Mouse (Mus musculus) splenic B cell, adult 2 months (primary cell): Measurements from ENCODE around the gene Dnajc8.
A peak's percentile ranks its signal among the peaks of the same experiment; 100 is the strongest.

Experiments used
- DNase-seq: peaks from one replicate; pipeline ENCODE4 v3.0.0-alpha.2; 2011; ENCODE audit warnings: low read depth, low spot score
- H3K27me3 ChIP-seq: 2 replicates; pipeline ENCODE4 v1.6.1; 2012; ENCODE audit warnings: mild to moderate bottlenecking, low read length, moderate library complexity, mixed read lengths; ENCODE audit not compliant: control insufficient read depth, poor library complexity, insufficient read depth, severe bottlenecking
- H3K36me3 ChIP-seq: 2 replicates; pipeline ENCODE4 v1.6.1; 2012; ENCODE audit warnings: mild to moderate bottlenecking, low read length, moderate library complexity, mixed read lengths; ENCODE audit not compliant: control insufficient read depth, poor library complexity, insufficient read depth, severe bottlenecking

Dnajc8 gene

GRCm38 (mm10) chr4:132535406-132536121, at the start of gene Dnajc8:
TSS of gene Dnajc8 (plus strand) at chr4:132535550.
- Histone ChIP-seq H3K36me3 (peaks cover 3% of the 10 kb centered on the region; the same call in 1 of the 2 replicates), H3K27me3 (no peaks in the 10 kb centered on the region)
- DNase-seq = peak; percentile 97

- Histone ChIP-seq H3K27me3 (no peaks in the 10 kb centered on the region), H3K36me3 (no peaks in the 10 kb centered on the region)
- DNase-seq = no peak
Measured at GRCm38 (mm10) chr4:132488521-132488920, 46.8 kb upstream of the Dnajc8 start.

GRCm38 (mm10) chr4:132488976-132489375, 46.4 kb upstream of the Dnajc8 start:
- DNase-seq = no peak
- H3K27me3 ChIP-seq = no peaks in the 10 kb centered on the region
- H3K36me3 ChIP-seq = no peaks in the 10 kb centered on the region

GRCm38 (mm10) chr4:132490273-132491010, 44.9 kb upstream of the Dnajc8 start:
- DNase-seq = no peak
- Histone ChIP-seq H3K36me3 (no peaks in the 10 kb centered on the region), H3K27me3 (no peaks in the 10 kb centered on the region)

GRCm38 (mm10) chr4:132491057-132491456, 44.3 kb upstream of the Dnajc8 start:
- no peaks in the 10 kb centered on the region for H3K27me3 ChIP-seq
- H3K36me3 ChIP-seq = no peaks in the 10 kb centered on the region
- no peak for DNase-seq

GRCm38 (mm10) chr4:132491748-132492147, 43.6 kb upstream of the Dnajc8 start:
- H3K36me3 ChIP-seq = peaks cover 3% of the 10 kb centered on the region
- H3K27me3 ChIP-seq = no peaks in the 10 kb centered on the region
- DNase-seq = no peak

- Histone ChIP-seq H3K27me3 (no peaks in the 10 kb centered on the region), H3K36me3 (peaks cover 7% of the 10 kb centered on the region)
- DNase-seq = no peak
Measured at GRCm38 (mm10) chr4:132492178-132493060, 42.9 kb upstream of the Dnajc8 start.

GRCm38 (mm10) chr4:132494271-132494918, 41.0 kb upstream of the Dnajc8 start:
- H3K27me3 ChIP-seq = no peaks in the 10 kb centered on the region
- peak; percentile 72 for DNase-seq
- H3K36me3 ChIP-seq = peaks cover 13% of the 10 kb centered on the region

GRCm38 (mm10) chr4:132501639-132502038, 33.7 kb upstream of the Dnajc8 start:
- H3K36me3 ChIP-seq = peaks cover 13% of the 10 kb centered on the region
- no peak for DNase-seq
- H3K27me3 ChIP-seq = no peaks in the 10 kb centered on the region

GRCm38 (mm10) chr4:132503344-132503743, 32.0 kb upstream of the Dnajc8 start:
- no peaks in the 10 kb centered on the region for H3K27me3 ChIP-seq
- no peak for DNase-seq
- 0 out of 2 replicates have a peak, but pooled peaks cover 4% of the 10 kb centered on the region for H3K36me3 ChIP-seq

- no peak for DNase-seq
- no peaks in the 10 kb centered on the region for H3K27me3 ChIP-seq
- 0 out of 2 replicates have a peak, but pooled peaks cover 2% of the 10 kb centered on the region for H3K36me3 ChIP-seq
Measured at GRCm38 (mm10) chr4:132505034-132505738, 30.2 kb upstream of the Dnajc8 start.

GRCm38 (mm10) chr4:132505800-132506199, 29.6 kb upstream of the Dnajc8 start:
- no peaks in the 10 kb centered on the region for H3K27me3 ChIP-seq
- DNase-seq = no peak

GRCm38 (mm10) chr4:132506250-132506649, 29.1 kb upstream of the Dnajc8 start:
- Histone ChIP-seq H3K27me3 (no peaks in the 10 kb centered on the region), H3K36me3 (no peaks in the 10 kb centered on the region)
- no peak for DNase-seq

More at GRCm38 (mm10) chr4:132505800-132506199, 29.6 kb upstream of the Dnajc8 start:
- H3K36me3 ChIP-seq = no peaks in the 10 kb centered on the region

GRCm38 (mm10) chr4:132507210-132507609, 28.1 kb upstream of the Dnajc8 start:
- Histone ChIP-seq H3K27me3 (no peaks in the 10 kb centered on the region), H3K36me3 (no peaks in the 10 kb centered on the region)
- DNase-seq = no peak
